Mouse (Mus musculus) erythroblast, embryonic 14.5 days (primary cell): ENCODE data around the gene Olfr1317.

Experiments
- GATA1 ChIP-seq: IDR thresholded peaks from 2 replicates; pipeline ENCODE4 v1.6.1; 2012; ENCODE audit warnings: low read length, inconsistent platforms, mixed read lengths
- TAL1 ChIP-seq: IDR thresholded peaks from 3 replicates; pipeline ENCODE4 v1.6.1; 2012; ENCODE audit warnings: low read length, inconsistent platforms, mixed read lengths

DNA sequence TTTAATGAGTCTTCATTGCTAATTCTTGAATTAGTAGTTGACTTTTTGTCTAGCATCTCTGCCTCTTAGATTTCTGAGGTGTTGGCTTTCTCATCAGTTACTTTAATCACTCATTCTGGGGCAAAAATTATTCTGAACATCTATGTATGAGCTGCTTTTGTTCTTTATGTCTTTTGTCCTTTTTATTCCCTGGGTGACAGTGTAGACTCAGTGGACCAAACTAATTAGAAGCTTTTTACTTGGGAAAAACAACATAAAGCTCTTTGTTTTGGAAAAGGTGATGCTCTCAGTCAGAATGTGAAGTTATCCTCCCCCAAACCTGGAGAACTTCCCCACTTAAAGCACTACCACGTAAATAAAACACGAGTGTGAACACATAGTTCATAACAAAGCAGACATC is at the start of gene Olfr1317:
- TF ChIP-seq GATA1 (no peak), TAL1 (no peak)
